Mouse (Mus musculus) ES-Bruce4 (cell line): Measurements from ENCODE around the gene Nbeal2. TPM values are rescaled to one million over a fixed set of nuclear protein-coding genes. Genes with fewer than 3 reads are reported as not detected.

Source experiments
- H3K27ac ChIP-seq: 2 replicates; pipeline ENCODE4 v1.5.1; 2012; ENCODE audit warnings: low read length, inconsistent platforms; ENCODE audit not compliant: insufficient read depth
- H3K27me3 ChIP-seq: 2 replicates; pipeline ENCODE4 v1.6.1; 2012; ENCODE audit warnings: mild to moderate bottlenecking, low read length, inconsistent platforms; ENCODE audit not compliant: control insufficient read depth, poor library complexity, insufficient read depth, severe bottlenecking
- H3K36me3 ChIP-seq: 2 replicates; pipeline ENCODE4 v1.6.1; 2012; ENCODE audit warnings: inconsistent platforms, mild to moderate bottlenecking, low read length, moderate library complexity; ENCODE audit not compliant: control insufficient read depth, poor library complexity, insufficient read depth, severe bottlenecking
- H3K4me1 ChIP-seq: one replicate; pipeline ENCODE4 v1.8.1; 2011; ENCODE audit warnings: low read length; ENCODE audit not compliant: control insufficient read depth, insufficient read depth
- H3K4me3 ChIP-seq: 2 replicates; pipeline ENCODE4 v1.5.1; 2011; ENCODE audit warnings: low read depth, mild to moderate bottlenecking, low read length
- H3K9ac ChIP-seq: 2 replicates; pipeline ENCODE4 v1.6.1; 2012; ENCODE audit warnings: low read depth, mild to moderate bottlenecking, inconsistent platforms; ENCODE audit not compliant: poor library complexity, severe bottlenecking
- H3K9me3 ChIP-seq: replicated peaks from 2 replicates; pipeline ENCODE4 v1.6.1; 2012; ENCODE audit warnings: mild to moderate bottlenecking, low read length, inconsistent platforms; ENCODE audit not compliant: control insufficient read depth, poor library complexity, insufficient read depth, severe bottlenecking
- CTCF ChIP-seq: IDR thresholded peaks from one replicate; pipeline ENCODE4 v1.8.1; 2011; ENCODE audit warnings: low read depth, low read length
- EP300 ChIP-seq: IDR thresholded peaks from 2 replicates; pipeline ENCODE4 v1.6.1; 2011; ENCODE audit warnings: low read depth, low read length; ENCODE audit not compliant: insufficient read depth
- POLR2A ChIP-seq: IDR thresholded peaks from one replicate; pipeline ENCODE4 v1.8.1; 2011; ENCODE audit warnings: low read length; ENCODE audit not compliant: insufficient read depth
- polyA plus RNA-seq: library from polyadenylated mRNA; stranded (reverse); fragments of >200 nt; gene quantifications from 2 replicates; pipeline ENCODE4 v1.2.4, GENCODE M21; 2011; ENCODE audit warnings: low read depth; ENCODE audit not compliant: missing spikeins, insufficient read depth, insufficient read length

The Nbeal2 gene
- polyA plus RNA-seq, 1 experiment, result 10.3 TPM

GRCm38 (mm10) chr9:110660208-110660607 is 6.2 kb upstream of the Nbeal2 start:
- Histone ChIP-seq H3K4me3 (no peak overlapping the region), H3K27me3 (no peaks in the 10 kb centered on the region), H3K27ac (peak overlapping the region; percentile 46; the same call in 1 of the 2 replicates), H3K4me1 (no peaks in the 10 kb centered on the region), H3K9ac (no peak overlapping the region), H3K36me3 (no peaks in the 10 kb centered on the region), H3K9me3 (no peaks in the 10 kb centered on the region)
- TF ChIP-seq POLR2A (no peak), EP300 (no peak), CTCF (no peak)

GRCm38 (mm10) chr9:110659521-110659920 is 5.6 kb upstream of the Nbeal2 start:
- no peak overlapping the region for H3K9ac ChIP-seq
- H3K4me1 ChIP-seq, result no peaks in the 10 kb centered on the region

GRCm38 (mm10) chr9:110657474-110658078 is 3.6 kb upstream of the Nbeal2 start:
- no peak overlapping the region for H3K4me3 ChIP-seq
- no peak overlapping the region for H3K27ac ChIP-seq
- peak overlapping the region; percentile 69 for H3K9ac ChIP-seq
- no peaks in the 10 kb centered on the region for H3K9me3 ChIP-seq
- no peak for TF ChIP-seq EP300
- TF ChIP-seq CTCF, result no peak
- TF ChIP-seq POLR2A, result no peak
- H3K27me3 ChIP-seq, result no peaks in the 10 kb centered on the region
- peaks cover 2% of the 10 kb centered on the region for H3K4me1 ChIP-seq
- no peaks in the 10 kb centered on the region for H3K36me3 ChIP-seq

More at GRCm38 (mm10) chr9:110659521-110659920, 5.6 kb upstream of the Nbeal2 start:
- TF ChIP-seq CTCF, result no peak
- Histone ChIP-seq H3K27me3 (no peaks in the 10 kb centered on the region), H3K27ac (no peak overlapping the region), H3K9me3 (no peaks in the 10 kb centered on the region), H3K4me3 (no peak overlapping the region), H3K36me3 (no peaks in the 10 kb centered on the region)

DNA sequence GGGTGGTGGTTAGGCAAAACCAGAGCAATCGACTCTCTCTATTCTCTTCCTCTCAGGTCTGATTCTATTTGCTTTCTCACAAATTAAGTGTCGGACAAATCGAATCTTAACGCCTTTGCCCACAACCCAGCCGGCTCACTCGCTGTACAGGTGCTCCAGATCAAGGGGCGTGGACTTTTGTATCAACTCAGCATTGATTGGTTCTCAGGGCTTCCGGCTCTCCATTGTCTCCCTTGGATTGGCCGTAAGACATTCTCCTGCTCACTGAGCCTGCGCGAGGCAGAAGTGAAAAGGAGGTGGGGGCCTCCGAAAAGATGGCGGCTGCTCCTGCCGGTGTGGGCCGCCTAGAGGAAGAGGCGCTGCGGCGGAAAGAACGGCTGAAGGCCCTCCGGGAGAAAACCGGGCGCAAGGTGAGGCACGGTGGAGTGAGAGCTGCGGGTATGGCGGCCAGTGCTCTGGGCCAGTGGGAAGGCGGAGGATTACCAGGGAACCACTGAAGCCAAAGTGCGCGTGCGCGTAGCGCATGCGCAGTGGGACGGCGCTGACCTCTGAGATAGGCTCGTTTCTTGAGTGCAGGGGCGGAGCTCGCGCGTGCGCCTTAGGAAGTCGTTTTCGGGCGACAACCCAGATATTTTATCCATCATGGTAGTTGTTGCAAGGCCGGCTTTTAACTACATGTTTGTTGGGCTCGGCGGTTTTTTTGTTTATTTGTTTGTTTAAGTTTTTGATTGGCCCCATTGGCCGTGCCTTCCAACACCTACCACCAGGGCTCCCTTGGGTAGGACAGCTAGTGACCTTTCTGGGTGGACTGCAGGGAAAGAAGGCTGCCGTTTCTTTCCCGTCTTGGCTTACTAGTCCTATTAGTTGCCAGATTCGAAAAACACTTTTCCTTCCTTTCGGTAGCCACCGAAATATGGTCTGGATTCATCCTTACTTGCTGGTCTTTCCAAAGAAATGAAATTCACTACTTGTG is 2.6 kb upstream of the Nbeal2 start, which contains the start of gene Ccdc12:
Gene Ccdc12 (plus strand): TSS at position 255 of the 973 bp plus-strand sequence.
- Histone ChIP-seq H3K27ac (peak within 1 kb of the TSS; percentile 70), H3K4me1 (peaks cover 3% of the 10 kb centered on the region), H3K9me3 (no peaks in the 10 kb centered on the region), H3K4me3 (peak within 1 kb of the TSS; percentile 92), H3K9ac (peak within 1 kb of the TSS; percentile 69), H3K36me3 (no peaks in the 10 kb centered on the region), H3K27me3 (no peaks in the 10 kb centered on the region)
- TF ChIP-seq POLR2A, result peak; percentile 40
- no peak for TF ChIP-seq CTCF
- TF ChIP-seq EP300, result 0 out of 2 replicates have a peak, but pooled peaks have one; percentile 3

DNA sequence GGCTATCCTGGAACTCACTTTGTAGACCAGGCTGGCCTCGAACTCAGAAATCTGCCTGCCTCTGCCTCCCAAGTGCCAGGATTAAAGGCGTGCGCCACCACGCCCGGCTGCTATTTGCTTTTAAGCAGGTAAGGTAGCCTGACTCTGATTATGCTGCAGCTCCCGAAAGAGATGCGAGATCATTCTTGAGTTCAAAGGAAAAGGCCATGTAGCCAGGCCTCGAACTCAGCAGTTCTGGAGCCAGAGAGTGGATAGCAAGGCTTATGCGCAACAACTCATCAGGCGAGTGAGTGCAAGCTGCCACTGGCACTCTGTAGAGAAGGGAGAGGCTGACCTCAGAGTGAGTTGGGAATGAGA is 1.7 kb upstream of the Nbeal2 start:
- no peaks in the 10 kb centered on the region for H3K27me3 ChIP-seq
- H3K4me1 ChIP-seq, result peaks cover 3% of the 10 kb centered on the region
- H3K9ac ChIP-seq, result peak overlapping the region; percentile 52
- H3K9me3 ChIP-seq, result no peaks in the 10 kb centered on the region
- TF ChIP-seq POLR2A (no peak), EP300 (no peak), CTCF (no peak)
- H3K4me3 ChIP-seq, result peak overlapping the region; percentile 68
- H3K27ac ChIP-seq, result peak overlapping the region; percentile 70
- H3K36me3 ChIP-seq, result no peaks in the 10 kb centered on the region
